Mouse (Mus musculus): ENCODE data around the gene Mcrip2. TPM values are rescaled to one million over a fixed set of nuclear protein-coding genes. Genes with fewer than 3 reads are reported as not detected.

The Mcrip2 gene
- polyA plus RNA-seq, 1 experiment = 28.2 TPM

DNA sequence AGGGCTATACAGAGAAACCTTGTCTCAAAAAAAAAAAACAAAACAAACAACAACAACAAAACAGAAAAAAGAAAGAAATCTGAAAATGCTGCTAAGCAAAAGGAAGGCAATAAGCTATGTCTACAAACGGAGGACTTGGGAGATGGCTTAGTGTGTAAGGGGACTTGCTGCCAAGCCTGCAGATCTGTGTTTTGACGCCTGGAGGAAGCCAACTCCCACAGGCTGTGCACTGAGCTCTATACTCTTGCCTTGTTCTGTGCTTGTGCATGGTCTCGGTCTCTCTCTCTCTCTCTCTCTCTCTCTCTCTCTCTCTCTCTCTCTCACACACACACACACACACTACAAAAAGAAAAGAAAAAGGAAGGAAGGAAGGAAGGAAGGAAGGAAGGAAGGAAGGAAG lies 20.3 kb upstream of the Mcrip2 start:
- peaks cover 1% of the 10 kb centered on the region; the same call in 1 of the 2 replicates for H3K36me3 ChIP-seq (ENCODE audit: control insufficient read depth, insufficient read depth, low read length)
- H3K4me3 ChIP-seq (ENCODE audit: control insufficient read depth, low read depth, low read length) = peak overlapping the region; percentile 56
- TF ChIP-seq CTCF (IDR thresholded peaks at IDR 0.05; ENCODE audit: control insufficient read depth, insufficient read depth, insufficient replicate concordance, low read depth, low read length) (no peak), POLR2A (IDR thresholded peaks at IDR 0.05; ENCODE audit: control insufficient read depth, low read depth, low read length) (no peak)
- no peak overlapping the region for H3K27ac ChIP-seq (ENCODE audit: control insufficient read depth, insufficient read depth, low read depth, low read length)
- no peaks in the 10 kb centered on the region for H3K27me3 ChIP-seq (ENCODE audit: control insufficient read depth, insufficient read depth, low read length)
- H3K4me1 ChIP-seq (ENCODE audit: control insufficient read depth, insufficient read depth, low read length) = no peaks in the 10 kb centered on the region; the same call in 1 of the 2 replicates

DNA sequence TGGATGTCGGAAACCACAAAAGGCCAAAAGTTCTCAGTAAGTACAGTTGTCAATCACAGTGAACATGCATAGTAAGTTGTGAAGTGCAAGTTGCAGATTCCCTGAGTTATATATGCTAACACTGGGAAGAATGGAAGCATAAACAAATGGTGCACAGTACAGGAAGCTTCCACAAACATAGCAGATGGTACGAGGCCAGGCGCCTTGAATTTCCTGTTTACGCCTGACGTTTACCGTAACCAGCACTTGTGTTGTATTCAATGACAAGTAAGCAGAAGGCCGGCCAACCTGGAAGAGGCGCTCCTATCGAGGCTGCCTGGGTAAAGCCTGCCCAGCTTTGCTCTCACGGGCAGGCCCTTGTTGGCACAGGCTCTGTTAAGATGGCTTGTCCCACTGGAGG lies 18.9 kb upstream of the Mcrip2 start:
- peaks cover 1% of the 10 kb centered on the region; the same call in 1 of the 2 replicates for H3K36me3 ChIP-seq (ENCODE audit: control insufficient read depth, insufficient read depth, low read length)
- no peak overlapping the region for H3K27ac ChIP-seq (ENCODE audit: control insufficient read depth, insufficient read depth, low read depth, low read length)
- TF ChIP-seq POLR2A (IDR thresholded peaks at IDR 0.05; ENCODE audit: control insufficient read depth, low read depth, low read length) (no peak), CTCF (IDR thresholded peaks at IDR 0.05; ENCODE audit: control insufficient read depth, insufficient read depth, insufficient replicate concordance, low read depth, low read length) (no peak)
- no peaks in the 10 kb centered on the region; the same call in 1 of the 2 replicates for H3K4me1 ChIP-seq (ENCODE audit: control insufficient read depth, insufficient read depth, low read length)
- H3K27me3 ChIP-seq (ENCODE audit: control insufficient read depth, insufficient read depth, low read length) = no peaks in the 10 kb centered on the region
- no peak overlapping the region for H3K4me3 ChIP-seq (ENCODE audit: control insufficient read depth, low read depth, low read length)

DNA sequence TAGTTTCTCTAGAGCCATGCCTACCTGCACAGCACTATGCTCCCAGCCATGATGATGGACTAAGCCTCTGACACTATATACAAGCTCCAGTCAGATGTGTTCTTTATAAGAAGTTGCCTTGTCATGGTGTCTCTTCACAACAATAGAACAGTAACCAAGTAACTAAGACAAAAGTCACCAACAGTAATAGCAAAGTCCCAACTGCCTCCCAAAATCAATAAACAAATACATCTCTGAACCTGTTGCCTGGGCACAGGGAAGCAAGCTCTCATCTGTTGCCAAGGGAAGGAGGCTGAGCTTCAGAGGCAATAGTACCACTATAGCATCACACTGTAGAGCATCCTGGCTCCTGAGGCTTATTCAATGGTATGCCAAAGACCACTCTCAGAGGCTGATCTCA lies 18.2 kb upstream of the Mcrip2 start:
- TF ChIP-seq CTCF (IDR thresholded peaks at IDR 0.05; ENCODE audit: control insufficient read depth, insufficient read depth, insufficient replicate concordance, low read depth, low read length) (no peak), POLR2A (IDR thresholded peaks at IDR 0.05; ENCODE audit: control insufficient read depth, low read depth, low read length) (no peak)
- H3K27me3 ChIP-seq (ENCODE audit: control insufficient read depth, insufficient read depth, low read length) = no peaks in the 10 kb centered on the region
- H3K36me3 ChIP-seq (ENCODE audit: control insufficient read depth, insufficient read depth, low read length) = peaks cover 1% of the 10 kb centered on the region; the same call in 1 of the 2 replicates
- no peaks in the 10 kb centered on the region; the same call in 1 of the 2 replicates for H3K4me1 ChIP-seq (ENCODE audit: control insufficient read depth, insufficient read depth, low read length)
- no peak overlapping the region for H3K4me3 ChIP-seq (ENCODE audit: control insufficient read depth, low read depth, low read length)
- no peak overlapping the region for H3K27ac ChIP-seq (ENCODE audit: control insufficient read depth, insufficient read depth, low read depth, low read length)

DNA sequence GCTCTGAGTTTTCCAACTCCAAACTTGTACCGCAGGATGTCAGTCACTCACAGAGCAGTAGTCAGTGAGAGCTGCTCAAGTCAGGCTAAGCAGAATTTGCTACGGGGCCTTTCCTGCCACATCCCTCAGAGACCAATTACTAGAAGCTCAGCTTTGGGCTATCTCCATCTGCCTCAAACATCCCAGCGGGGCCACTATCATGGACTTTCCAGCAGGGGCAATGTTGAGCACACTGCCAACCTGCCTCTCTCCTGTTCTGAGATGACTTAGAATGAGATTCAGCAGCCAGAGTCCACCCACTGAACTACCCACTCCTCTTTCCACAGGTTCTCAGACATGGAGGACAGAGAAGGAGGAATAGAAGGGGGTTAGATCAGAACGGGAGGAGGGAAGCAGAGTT lies 17.1 kb upstream of the Mcrip2 start:
- TF ChIP-seq POLR2A (IDR thresholded peaks at IDR 0.05; ENCODE audit: control insufficient read depth, low read depth, low read length) = no peak
- no peak; the same call in 1 of the 2 replicates for TF ChIP-seq CTCF (IDR thresholded peaks at IDR 0.05; ENCODE audit: control insufficient read depth, insufficient read depth, insufficient replicate concordance, low read depth, low read length)
- Histone ChIP-seq H3K4me3 (ENCODE audit: control insufficient read depth, low read depth, low read length) (no peak overlapping the region), H3K36me3 (ENCODE audit: control insufficient read depth, insufficient read depth, low read length) (peaks cover 1% of the 10 kb centered on the region; the same call in 1 of the 2 replicates), H3K27me3 (ENCODE audit: control insufficient read depth, insufficient read depth, low read length) (no peaks in the 10 kb centered on the region), H3K27ac (ENCODE audit: control insufficient read depth, insufficient read depth, low read depth, low read length) (no peak overlapping the region), H3K4me1 (ENCODE audit: control insufficient read depth, insufficient read depth, low read length) (no peaks in the 10 kb centered on the region)

DNA sequence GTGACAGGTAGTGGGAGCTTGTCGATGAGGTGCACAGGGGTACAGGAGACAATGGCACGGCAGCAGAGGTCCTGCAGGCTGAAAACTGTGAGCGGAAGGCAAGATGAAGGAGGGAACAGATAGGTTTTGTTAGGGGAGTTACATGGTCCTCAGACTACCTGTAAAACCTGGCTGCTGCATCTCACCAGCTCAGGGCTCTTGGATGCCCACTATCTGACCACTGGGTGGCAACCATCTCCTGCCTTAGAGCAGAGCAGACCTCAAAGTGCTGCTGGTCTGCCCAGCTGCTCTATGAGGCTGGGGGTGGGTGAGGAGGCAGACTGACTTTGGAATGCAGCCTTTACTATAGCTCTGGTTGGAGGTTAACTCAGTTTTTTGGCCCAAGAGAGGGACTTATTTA lies 15.3 kb upstream of the Mcrip2 start:
- no peaks in the 10 kb centered on the region for H3K4me1 ChIP-seq (ENCODE audit: control insufficient read depth, insufficient read depth, low read length)
- no peak overlapping the region for H3K4me3 ChIP-seq (ENCODE audit: control insufficient read depth, low read depth, low read length)
- no peaks in the 10 kb centered on the region; the same call in 1 of the 2 replicates for H3K36me3 ChIP-seq (ENCODE audit: control insufficient read depth, insufficient read depth, low read length)
- no peak overlapping the region for H3K27ac ChIP-seq (ENCODE audit: control insufficient read depth, insufficient read depth, low read depth, low read length)
- H3K27me3 ChIP-seq (ENCODE audit: control insufficient read depth, insufficient read depth, low read length) = no peaks in the 10 kb centered on the region
- TF ChIP-seq CTCF (IDR thresholded peaks at IDR 0.05; ENCODE audit: control insufficient read depth, insufficient read depth, insufficient replicate concordance, low read depth, low read length) = no peak
- TF ChIP-seq POLR2A (IDR thresholded peaks at IDR 0.05; ENCODE audit: control insufficient read depth, low read depth, low read length) = no peak

DNA sequence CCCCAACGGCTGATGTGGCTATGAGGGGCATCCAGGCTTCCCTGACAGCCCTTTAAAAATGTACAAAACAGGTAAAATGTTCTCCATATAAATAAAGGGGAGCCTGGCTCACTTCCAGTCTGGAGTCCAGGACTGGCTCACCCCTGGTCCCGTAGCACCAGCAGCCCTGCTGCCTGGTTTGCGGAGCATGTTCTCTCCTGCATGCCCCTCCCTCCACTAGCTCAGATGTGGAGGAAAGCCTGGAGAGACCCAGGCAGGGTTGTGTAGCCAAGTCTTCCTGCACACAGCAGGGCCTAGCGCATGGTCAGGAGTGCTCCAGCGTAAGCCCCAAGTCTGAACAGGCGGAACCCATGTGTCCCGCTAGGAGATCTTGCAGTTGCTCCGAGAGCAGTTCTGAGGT lies 14.7 kb upstream of the Mcrip2 start:
- no peaks in the 10 kb centered on the region; the same call in 1 of the 2 replicates for H3K36me3 ChIP-seq (ENCODE audit: control insufficient read depth, insufficient read depth, low read length)
- no peak for TF ChIP-seq POLR2A (IDR thresholded peaks at IDR 0.05; ENCODE audit: control insufficient read depth, low read depth, low read length)
- TF ChIP-seq CTCF (IDR thresholded peaks at IDR 0.05; ENCODE audit: control insufficient read depth, insufficient read depth, insufficient replicate concordance, low read depth, low read length) = no peak
- no peak overlapping the region for H3K4me3 ChIP-seq (ENCODE audit: control insufficient read depth, low read depth, low read length)
- no peaks in the 10 kb centered on the region for H3K27me3 ChIP-seq (ENCODE audit: control insufficient read depth, insufficient read depth, low read length)
- H3K4me1 ChIP-seq (ENCODE audit: control insufficient read depth, insufficient read depth, low read length) = no peaks in the 10 kb centered on the region
- H3K27ac ChIP-seq (ENCODE audit: control insufficient read depth, insufficient read depth, low read depth, low read length) = no peak overlapping the region

DNA sequence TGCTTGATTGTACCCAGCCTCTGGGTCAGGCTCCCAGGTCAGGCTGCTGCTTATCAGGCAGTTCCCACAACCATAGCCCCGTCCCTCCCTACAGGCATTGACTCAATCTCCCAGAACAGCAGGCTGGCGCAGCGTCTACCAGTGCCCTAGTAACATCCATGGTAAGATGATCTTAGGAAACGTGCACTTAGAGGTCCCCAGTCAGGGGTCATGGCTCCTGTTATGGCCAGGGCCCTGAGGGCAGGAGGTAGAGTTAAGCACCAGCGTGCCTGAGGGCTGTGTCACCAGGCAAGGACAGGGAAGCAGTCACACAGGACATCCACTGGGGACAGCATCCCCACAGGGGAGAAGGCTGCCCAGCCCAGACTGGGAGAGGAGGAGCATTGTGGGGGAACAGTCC lies 13.7 kb upstream of the Mcrip2 start:
- Histone ChIP-seq H3K36me3 (ENCODE audit: control insufficient read depth, insufficient read depth, low read length) (no peaks in the 10 kb centered on the region; the same call in 1 of the 2 replicates), H3K4me1 (ENCODE audit: control insufficient read depth, insufficient read depth, low read length) (no peaks in the 10 kb centered on the region)

More for the DNA sequence above, 13.7 kb upstream of the Mcrip2 start:
- TF ChIP-seq POLR2A (IDR thresholded peaks at IDR 0.05; ENCODE audit: control insufficient read depth, low read depth, low read length) (no peak), CTCF (IDR thresholded peaks at IDR 0.05; ENCODE audit: control insufficient read depth, insufficient read depth, insufficient replicate concordance, low read depth, low read length) (no peak)
- no peaks in the 10 kb centered on the region for H3K27me3 ChIP-seq (ENCODE audit: control insufficient read depth, insufficient read depth, low read length)
- no peak overlapping the region for H3K4me3 ChIP-seq (ENCODE audit: control insufficient read depth, low read depth, low read length)
- no peak overlapping the region for H3K27ac ChIP-seq (ENCODE audit: control insufficient read depth, insufficient read depth, low read depth, low read length)
